Mouse (Mus musculus) intestine, embryonic 16.5 days (tissue): ENCODE measurements around the gene Tnip1. TPM values are rescaled to one million over a fixed set of nuclear protein-coding genes. Genes with fewer than 3 reads are reported as not detected.

ENCODE experiments used
- ATAC-seq: fragments of 200-750 bp; cut with Nextera tagmentation; 2 replicates; pipeline ENCODE4 v1.8.0; 2017; ENCODE audit warnings: moderate TSS enrichment, moderate library complexity
- H3K27ac ChIP-seq: fragments of 300-500 bp; sonication (generic); 2 replicates; pipeline ENCODE4 v1.5.1; 2014; ENCODE audit warnings: mild to moderate bottlenecking, low read length
- H3K27me3 ChIP-seq: fragments of 300-500 bp; sonication (generic); replicated peaks from 2 replicates; pipeline ENCODE4 v1.6.1; 2014; ENCODE audit warnings: low read length, control low read depth, mixed read lengths; ENCODE audit not compliant: control insufficient read depth, insufficient read depth
- H3K36me3 ChIP-seq: fragments of 300-500 bp; sonication (generic); 2 replicates; pipeline ENCODE4 v1.6.1; 2014; ENCODE audit warnings: low read length, control low read depth; ENCODE audit not compliant: control insufficient read depth, insufficient read depth
- H3K4me1 ChIP-seq: fragments of 300-500 bp; sonication (generic); 2 replicates; pipeline ENCODE4 v1.6.1; 2014; ENCODE audit warnings: low read length, control low read depth, mixed read lengths; ENCODE audit not compliant: control insufficient read depth, insufficient read depth
- H3K4me2 ChIP-seq: fragments of 300-500 bp; sonication (generic); 2 replicates; pipeline ENCODE4 v1.6.1; 2014; ENCODE audit warnings: low read depth, low read length, control low read depth
- H3K4me3 ChIP-seq: fragments of 300-500 bp; sonication (generic); 2 replicates; pipeline ENCODE4 v1.5.1; 2014; ENCODE audit warnings: mild to moderate bottlenecking, low read length
- H3K9ac ChIP-seq: fragments of 300-500 bp; sonication (generic); 2 replicates; pipeline ENCODE4 v1.6.1; 2014; ENCODE audit warnings: low read depth, low read length
- H3K9me3 ChIP-seq: fragments of 300-500 bp; sonication (generic); 2 replicates; pipeline ENCODE4 v1.6.1; 2016; ENCODE audit warnings: low read length, control low read depth; ENCODE audit not compliant: control insufficient read depth
- WGBS: fragments of 180-500 bp; shearing (Covaris S2); extraction: QIAGEN DNeasy Blood & Tissue Kit; methylation state at CpG from one replicate; pipeline ENCODE4 v1.1.7; 2014; 5-methylcytosine and 5-hydroxymethylcytosine counted together
- polyA plus RNA-seq: library from polyadenylated mRNA; unstranded; fragments of >200 nt; fragmentation: Nextera tagmentation; extraction: Ambion mirVana; gene quantifications from 2 replicates; pipeline ENCODE4 v1.2.1, GENCODE M21; 2015

Tnip1 gene
- polyA plus RNA-seq, 1 experiment from 2014 or later = 27.2 TPM

DNA sequence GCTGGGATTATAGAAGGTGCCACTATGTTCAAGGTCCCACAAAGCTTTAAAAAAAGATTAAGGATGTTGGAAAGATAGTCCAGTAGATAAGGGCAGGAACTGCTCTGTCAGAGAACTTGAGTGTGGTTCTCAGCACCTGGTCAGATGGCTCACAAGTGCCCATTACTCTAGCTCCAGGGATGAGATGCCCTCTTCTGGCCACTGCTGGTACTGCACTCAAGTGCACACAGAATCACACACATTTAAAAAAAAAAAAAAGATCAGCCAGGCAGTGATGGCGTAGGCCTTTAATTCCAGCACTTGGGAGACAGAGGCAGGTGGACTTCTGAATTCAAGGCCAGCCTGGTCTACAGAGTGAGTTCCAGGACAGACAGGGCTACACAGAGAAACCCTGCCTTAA lies 25.3 kb upstream of the Tnip1 start:
- H3K9ac ChIP-seq = no peak overlapping the region
- ATAC-seq = no peak
- H3K9me3 ChIP-seq = no peaks in the 10 kb centered on the region
- H3K36me3 ChIP-seq = peaks cover 5% of the 10 kb centered on the region
- no peak overlapping the region for H3K4me2 ChIP-seq
- H3K27me3 ChIP-seq = no peaks in the 10 kb centered on the region
- H3K4me3 ChIP-seq = no peak overlapping the region
- no peak overlapping the region for H3K27ac ChIP-seq
- H3K4me1 ChIP-seq = no peaks in the 10 kb centered on the region
- WGBS = 83% methylated on average over 1 of the region's 1 CpGs

GRCm38 (mm10) chr11:54985086-54985485 lies 22.4 kb upstream of the Tnip1 start:
- Histone ChIP-seq H3K36me3 (peaks cover 17% of the 10 kb centered on the region), H3K4me3 (no peak overlapping the region), H3K4me2 (no peak overlapping the region), H3K27me3 (no peaks in the 10 kb centered on the region), H3K4me1 (no peaks in the 10 kb centered on the region), H3K9ac (no peak overlapping the region), H3K9me3 (no peaks in the 10 kb centered on the region), H3K27ac (no peak overlapping the region)
- ATAC-seq = 0 out of 2 replicates have a peak, but pooled peaks have one; percentile 23
- 75% methylated on average over 3 of the region's 3 CpGs for WGBS

DNA sequence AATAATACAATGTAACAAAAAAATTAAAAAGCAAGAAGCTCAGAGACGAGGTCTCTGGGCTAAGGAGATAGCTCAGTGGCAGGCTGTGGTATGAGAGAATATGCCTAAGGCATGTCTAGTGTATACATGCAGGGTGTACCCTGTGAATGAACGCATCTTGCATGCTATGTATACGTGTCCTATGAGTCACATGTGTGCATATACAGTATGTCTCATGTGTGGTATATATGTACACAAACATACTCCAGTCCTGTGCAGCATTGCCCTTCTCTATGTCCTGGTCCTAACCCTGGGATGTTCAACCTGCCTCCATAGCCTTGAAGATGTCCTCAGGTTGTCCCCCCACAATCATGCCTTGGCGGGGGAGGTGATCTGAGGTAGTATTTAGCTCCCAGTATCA lies 21.9 kb upstream of the Tnip1 start:
- peak; percentile 24; the same call in 1 of the 2 replicates for ATAC-seq
- no peaks in the 10 kb centered on the region for H3K9me3 ChIP-seq
- H3K27ac ChIP-seq = no peak overlapping the region
- no peaks in the 10 kb centered on the region for H3K4me1 ChIP-seq
- H3K27me3 ChIP-seq = no peaks in the 10 kb centered on the region
- no peak overlapping the region for H3K4me2 ChIP-seq
- no peak overlapping the region for H3K4me3 ChIP-seq
- H3K9ac ChIP-seq = no peak overlapping the region
- WGBS = 66% methylated on average over 4 of the region's 4 CpGs
- peaks cover 17% of the 10 kb centered on the region for H3K36me3 ChIP-seq

- Histone ChIP-seq H3K36me3 (peaks cover 17% of the 10 kb centered on the region), H3K4me1 (no peaks in the 10 kb centered on the region), H3K4me2 (no peak overlapping the region), H3K9ac (no peak overlapping the region), H3K9me3 (no peaks in the 10 kb centered on the region), H3K27ac (no peak overlapping the region), H3K4me3 (no peak overlapping the region), H3K27me3 (no peaks in the 10 kb centered on the region)
- 0 out of 2 replicates have a peak, but pooled peaks have one; percentile 19 for ATAC-seq
- under 1% methylated on average over 6 of the region's 6 CpGs for WGBS
These were observed 21.4 kb upstream of the Tnip1 start for GRCm38 (mm10) chr11:54984085-54984484.

- Histone ChIP-seq H3K27me3 (no peaks in the 10 kb centered on the region), H3K4me3 (no peak overlapping the region), H3K9me3 (no peaks in the 10 kb centered on the region), H3K4me2 (no peak overlapping the region), H3K27ac (no peak overlapping the region), H3K4me1 (no peaks in the 10 kb centered on the region), H3K36me3 (peaks cover 17% of the 10 kb centered on the region), H3K9ac (no peak overlapping the region)
- 89% methylated on average over 6 of the region's 6 CpGs for WGBS
- no peak for ATAC-seq
These were observed 19.8 kb upstream of the Tnip1 start for GRCm38 (mm10) chr11:54982520-54982919.

DNA sequence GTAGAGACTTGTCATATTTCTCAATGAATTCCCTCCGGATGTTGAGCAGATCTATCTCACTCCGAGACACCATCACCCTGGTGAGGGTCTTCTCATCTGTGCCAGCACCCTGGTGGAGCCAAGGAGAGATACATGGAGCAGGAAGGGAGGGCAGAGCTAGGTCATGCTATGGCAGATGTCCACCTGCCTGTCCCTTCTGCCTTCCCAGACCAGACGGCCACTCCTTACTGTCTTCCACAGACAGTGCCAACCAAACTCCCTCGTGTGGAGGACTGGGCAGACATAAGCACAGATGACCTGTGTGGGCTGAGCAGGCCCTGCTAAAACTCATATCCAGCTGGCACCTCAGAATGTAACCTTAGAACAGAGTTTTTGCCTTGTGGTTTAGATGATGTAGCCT lies 18.9 kb upstream of the Tnip1 start:
- Histone ChIP-seq H3K27me3 (no peaks in the 10 kb centered on the region), H3K4me3 (no peak overlapping the region), H3K9ac (no peak overlapping the region), H3K27ac (no peak overlapping the region), H3K4me1 (no peaks in the 10 kb centered on the region), H3K4me2 (no peak overlapping the region), H3K36me3 (peaks cover 17% of the 10 kb centered on the region), H3K9me3 (no peaks in the 10 kb centered on the region)
- 94% methylated on average over 4 of the region's 4 CpGs for WGBS
- ATAC-seq = no peak

- H3K4me2 ChIP-seq = no peak overlapping the region
- no peak overlapping the region for H3K9ac ChIP-seq
- H3K4me1 ChIP-seq = peaks cover 14% of the 10 kb centered on the region
- H3K9me3 ChIP-seq = no peaks in the 10 kb centered on the region
- peak overlapping the region; percentile 20; the same call in 1 of the 2 replicates for H3K27ac ChIP-seq
- no peak overlapping the region for H3K4me3 ChIP-seq
- H3K27me3 ChIP-seq = no peaks in the 10 kb centered on the region
- ATAC-seq = 0 out of 2 replicates have a peak, but pooled peaks have one; percentile 13
- WGBS = 44% methylated on average over 6 of the region's 6 CpGs
- peaks cover 11% of the 10 kb centered on the region; the same call in 1 of the 2 replicates for H3K36me3 ChIP-seq
These were observed 14.7 kb upstream of the Tnip1 start for GRCm38 (mm10) chr11:54977385-54977937.

GRCm38 (mm10) chr11:54976351-54976750 lies 13.6 kb upstream of the Tnip1 start:
- Histone ChIP-seq H3K27ac (no peak overlapping the region), H3K4me2 (no peak overlapping the region), H3K9ac (no peak overlapping the region), H3K36me3 (peaks cover 3% of the 10 kb centered on the region; the same call in 1 of the 2 replicates), H3K4me3 (no peak overlapping the region), H3K27me3 (no peaks in the 10 kb centered on the region), H3K4me1 (peaks cover 18% of the 10 kb centered on the region), H3K9me3 (no peaks in the 10 kb centered on the region)
- WGBS = 92% methylated on average over 2 of the region's 2 CpGs
- ATAC-seq = no peak

GRCm38 (mm10) chr11:54975756-54976155 lies 13.0 kb upstream of the Tnip1 start:
- H3K4me1 ChIP-seq = peaks cover 18% of the 10 kb centered on the region
- H3K36me3 ChIP-seq = no peaks in the 10 kb centered on the region
- ATAC-seq = no peak
- H3K4me3 ChIP-seq = no peak overlapping the region
- H3K9me3 ChIP-seq = no peaks in the 10 kb centered on the region
- H3K27ac ChIP-seq = no peak overlapping the region
- H3K9ac ChIP-seq = no peak overlapping the region
- H3K4me2 ChIP-seq = no peak overlapping the region
- no peaks in the 10 kb centered on the region for H3K27me3 ChIP-seq
- WGBS = 83% methylated on average over 2 of the region's 2 CpGs

GRCm38 (mm10) chr11:54975340-54975739 lies 12.6 kb upstream of the Tnip1 start:
- H3K4me1 ChIP-seq = peaks cover 18% of the 10 kb centered on the region
- no peak overlapping the region for H3K9ac ChIP-seq
- no peaks in the 10 kb centered on the region for H3K9me3 ChIP-seq
- H3K36me3 ChIP-seq = no peaks in the 10 kb centered on the region
- no peak for ATAC-seq
- H3K4me3 ChIP-seq = no peak overlapping the region
- H3K4me2 ChIP-seq = no peak overlapping the region
- H3K27ac ChIP-seq = no peak overlapping the region; the same call in 1 of the 2 replicates
- H3K27me3 ChIP-seq = no peaks in the 10 kb centered on the region
- WGBS = 90% methylated on average over 5 of the region's 5 CpGs
